Mouse (Mus musculus) stomach, embryonic 16.5 days (tissue): Measurements from ENCODE around the gene Tm6sf1. TPM values are rescaled to one million over a fixed set of nuclear protein-coding genes. Genes with fewer than 3 reads are reported as not detected.

Experiments used
- ATAC-seq: fragments of 200-750 bp; cut with Nextera tagmentation; 2 replicates; pipeline ENCODE4 v1.8.0; 2017; ENCODE audit warnings: moderate number of reproducible peaks, moderate TSS enrichment; ENCODE audit not compliant: insufficient read depth, low FRiP score
- H3K27ac ChIP-seq: fragments of 300-500 bp; sonication (generic); 2 replicates; pipeline ENCODE4 v1.5.1; 2014; ENCODE audit warnings: low read length
- H3K27me3 ChIP-seq: fragments of 300-500 bp; sonication (generic); 2 replicates; pipeline ENCODE4 v1.6.1; 2014; ENCODE audit warnings: low read length, control low read depth, mixed read lengths; ENCODE audit not compliant: control insufficient read depth, insufficient read depth
- H3K36me3 ChIP-seq: fragments of 300-500 bp; sonication (generic); 2 replicates; pipeline ENCODE4 v1.6.1; 2014; ENCODE audit warnings: low read length; ENCODE audit not compliant: control insufficient read depth, insufficient read depth
- H3K4me1 ChIP-seq: fragments of 300-500 bp; sonication (generic); 2 replicates; pipeline ENCODE4 v1.6.1; 2014; ENCODE audit warnings: low read length, control low read depth, mixed read lengths; ENCODE audit not compliant: control insufficient read depth, insufficient read depth
- H3K4me2 ChIP-seq: fragments of 300-500 bp; sonication (generic); 2 replicates; pipeline ENCODE4 v1.6.1; 2014; ENCODE audit warnings: low read depth, low read length, mixed read lengths
- H3K4me3 ChIP-seq: fragments of 300-500 bp; sonication (generic); replicated peaks from 2 replicates; pipeline ENCODE4 v1.5.1; 2014; ENCODE audit warnings: mild to moderate bottlenecking, low read length
- H3K9ac ChIP-seq: fragments of 300-500 bp; sonication (generic); 2 replicates; pipeline ENCODE4 v1.6.1; 2014; ENCODE audit warnings: low read length
- H3K9me3 ChIP-seq: fragments of 300-500 bp; sonication (generic); replicated peaks from 2 replicates; pipeline ENCODE4 v1.6.1; 2016; ENCODE audit warnings: low read length, control low read depth; ENCODE audit not compliant: control insufficient read depth
- WGBS: fragments of 180-500 bp; shearing (Covaris S2); extraction: QIAGEN DNeasy Blood & Tissue Kit; methylation state at CpG from one replicate; pipeline ENCODE4 v1.1.7; 2014; 5-methylcytosine and 5-hydroxymethylcytosine counted together
- polyA plus RNA-seq: library from polyadenylated mRNA; unstranded; fragments of >200 nt; fragmentation: Nextera tagmentation; extraction: Ambion mirVana; gene quantifications from 2 replicates; pipeline ENCODE4 v1.2.1, GENCODE M21; 2015

Tm6sf1 gene
- polyA plus RNA-seq, 1 experiment from 2014 or later = 15.2 TPM

DNA sequence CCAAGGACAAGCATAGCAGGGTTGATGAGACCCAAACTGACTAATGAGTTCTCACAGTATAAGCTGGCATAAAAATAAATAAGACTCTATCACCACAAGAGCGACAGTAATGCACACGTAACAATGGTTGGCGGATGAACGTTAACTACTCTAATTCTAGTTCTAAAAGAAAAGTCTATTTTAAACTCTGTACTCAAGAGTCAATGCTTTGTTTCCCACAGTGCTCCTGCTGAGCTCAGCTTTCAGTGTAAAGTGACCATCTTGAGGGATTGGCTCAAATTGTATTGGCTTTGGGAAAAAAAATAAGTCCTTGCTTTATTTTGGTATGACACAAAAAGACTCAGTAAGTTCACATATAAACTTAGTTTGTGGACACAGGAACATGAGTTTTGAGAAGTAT is 26.3 kb downstream of the Tm6sf1 start:
- Histone ChIP-seq H3K36me3 (0 out of 2 replicates have a peak, but pooled peaks cover 3% of the 10 kb centered on the region), H3K9ac (no peak overlapping the region), H3K4me1 (no peaks in the 10 kb centered on the region), H3K27ac (no peak overlapping the region), H3K9me3 (no peaks in the 10 kb centered on the region), H3K4me3 (no peak overlapping the region), H3K27me3 (no peaks in the 10 kb centered on the region), H3K4me2 (no peak overlapping the region)
- ATAC-seq = no peak
- WGBS = 88% methylated on average over 4 of the region's 4 CpGs

DNA sequence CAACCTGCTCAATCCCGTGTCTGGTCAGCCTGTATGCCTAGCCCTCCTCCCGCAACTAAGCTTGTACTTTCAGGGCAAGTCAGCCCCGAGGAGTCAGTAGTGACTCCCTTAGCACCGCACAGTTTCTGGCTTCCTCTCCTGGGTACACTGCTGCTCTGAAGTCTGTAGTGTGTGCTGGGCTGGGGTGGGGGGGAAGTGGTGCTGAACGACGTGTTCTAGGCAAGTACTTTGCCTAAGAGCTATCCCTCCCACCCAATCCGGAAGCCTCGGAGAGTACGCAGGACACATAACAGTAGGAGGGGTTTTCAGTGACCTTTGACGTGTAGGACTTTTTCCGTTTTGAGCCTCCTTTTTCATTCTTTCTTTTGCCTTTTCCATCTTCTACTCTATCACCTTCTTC is 40.6 kb downstream of the Tm6sf1 start:
- Histone ChIP-seq H3K36me3 (no peaks in the 10 kb centered on the region), H3K4me1 (no peaks in the 10 kb centered on the region; the same call in 1 of the 2 replicates), H3K27ac (no peak overlapping the region), H3K27me3 (no peaks in the 10 kb centered on the region), H3K9me3 (no peaks in the 10 kb centered on the region), H3K9ac (no peak overlapping the region), H3K4me2 (no peak overlapping the region), H3K4me3 (no peak overlapping the region)
- 61% methylated on average over 11 of the region's 11 CpGs for WGBS
- no peak for ATAC-seq

DNA sequence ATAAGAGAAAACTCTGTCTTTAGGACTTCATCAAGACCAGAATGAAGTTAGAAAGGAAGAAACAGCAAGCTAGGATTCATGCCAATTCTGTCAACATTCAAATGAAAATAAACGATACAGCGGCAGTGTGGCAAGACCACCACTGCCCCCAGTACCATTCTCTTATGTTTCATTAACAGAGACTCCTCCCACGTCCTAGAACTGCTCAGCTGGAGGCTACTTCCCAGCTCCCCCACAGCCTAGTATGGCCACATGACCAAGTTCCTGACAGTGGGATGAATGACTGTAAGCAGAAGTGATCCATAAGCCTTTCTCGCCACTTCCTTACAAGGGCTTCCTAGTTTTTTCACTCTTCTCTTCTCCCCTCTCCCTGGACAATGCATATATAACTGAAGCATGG is 45.3 kb downstream of the Tm6sf1 start:
- Histone ChIP-seq H3K9me3 (no peaks in the 10 kb centered on the region), H3K36me3 (no peaks in the 10 kb centered on the region), H3K27me3 (no peaks in the 10 kb centered on the region), H3K4me3 (no peak overlapping the region), H3K9ac (no peak overlapping the region), H3K27ac (no peak overlapping the region), H3K4me2 (no peak overlapping the region), H3K4me1 (no peaks in the 10 kb centered on the region; the same call in 1 of the 2 replicates)
- ATAC-seq = no peak
- WGBS = 48% methylated on average over 4 of the region's 4 CpGs

DNA sequence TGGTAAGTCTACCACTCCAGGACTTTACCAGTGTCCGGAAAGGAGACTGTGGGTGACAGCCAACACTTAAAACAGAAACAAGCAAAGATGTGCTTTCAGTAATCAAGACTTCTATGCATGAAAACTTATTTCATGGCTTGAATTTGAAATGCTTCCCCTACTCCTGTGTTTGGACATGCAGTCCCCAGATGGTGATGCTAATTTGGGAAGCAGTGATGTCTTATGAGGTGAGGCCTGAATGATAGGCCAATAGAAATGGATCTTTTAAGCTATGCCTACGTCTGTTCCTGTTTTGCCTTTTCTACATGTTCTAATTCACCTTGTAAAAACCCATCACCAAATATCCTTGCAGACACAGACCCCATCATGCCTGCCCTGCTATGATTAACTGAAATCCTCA is 46.1 kb downstream of the Tm6sf1 start:
- no peaks in the 10 kb centered on the region for H3K27me3 ChIP-seq
- WGBS = 90% methylated on average over 2 of the region's 2 CpGs
- H3K4me3 ChIP-seq = no peak overlapping the region
- ATAC-seq = no peak
- no peaks in the 10 kb centered on the region for H3K9me3 ChIP-seq
- no peak overlapping the region for H3K4me2 ChIP-seq
- no peaks in the 10 kb centered on the region; the same call in 1 of the 2 replicates for H3K4me1 ChIP-seq
- no peak overlapping the region for H3K27ac ChIP-seq
- H3K36me3 ChIP-seq = no peaks in the 10 kb centered on the region
- H3K9ac ChIP-seq = no peak overlapping the region

DNA sequence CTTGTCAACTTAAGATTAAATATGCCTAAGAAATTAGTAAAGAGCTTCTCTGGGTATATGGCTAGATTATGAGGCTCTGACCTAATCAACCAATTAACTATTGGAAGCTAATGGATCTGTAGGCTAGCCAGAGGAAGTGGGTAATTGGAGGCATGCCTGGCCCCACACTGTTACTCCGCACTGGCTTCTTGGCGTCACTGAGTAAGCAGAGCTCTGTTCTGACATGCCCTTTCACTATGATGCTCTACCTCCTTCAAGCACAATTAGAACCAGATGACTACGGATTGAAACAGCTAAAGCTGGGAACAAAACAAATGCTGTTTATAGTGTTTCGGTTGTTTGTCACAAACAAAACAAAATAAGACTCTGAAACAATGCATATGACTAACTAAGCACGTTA is 59.5 kb downstream of the Tm6sf1 start:
- no peaks in the 10 kb centered on the region for H3K27me3 ChIP-seq
- ATAC-seq = no peak
- H3K4me3 ChIP-seq = no peak overlapping the region
- H3K27ac ChIP-seq = no peak overlapping the region
- H3K9ac ChIP-seq = no peak overlapping the region
- no peaks in the 10 kb centered on the region for H3K9me3 ChIP-seq
- whole genome bisulfite sequencing = 66% methylated on average over 5 of the region's 5 CpGs
- H3K36me3 ChIP-seq = no peaks in the 10 kb centered on the region
- no peak overlapping the region for H3K4me2 ChIP-seq
- H3K4me1 ChIP-seq = no peaks in the 10 kb centered on the region

DNA sequence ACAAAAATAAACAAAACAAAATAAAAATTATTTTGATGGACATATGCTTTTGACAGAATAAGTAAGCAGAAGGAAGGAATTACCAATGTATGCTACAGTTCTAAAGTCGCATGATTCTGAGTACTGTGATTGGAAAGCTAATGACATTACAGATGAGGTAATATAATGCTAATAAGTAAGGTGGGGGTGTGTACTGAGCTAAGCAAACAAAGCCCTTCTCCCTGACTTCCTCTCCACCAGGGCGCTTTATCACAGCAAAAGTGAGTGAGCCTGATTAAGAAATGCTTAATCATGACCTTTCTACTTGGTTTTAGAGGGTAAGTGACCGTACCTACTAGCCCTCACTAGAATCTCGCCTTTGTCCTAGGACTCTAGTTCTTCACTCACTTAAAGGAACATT is 61.5 kb downstream of the Tm6sf1 start:
- no peak overlapping the region for H3K4me3 ChIP-seq
- 67% methylated on average over 4 of the region's 4 CpGs for WGBS
- H3K36me3 ChIP-seq = no peaks in the 10 kb centered on the region
- H3K4me2 ChIP-seq = no peak overlapping the region
- no peak overlapping the region for H3K9ac ChIP-seq
- no peaks in the 10 kb centered on the region for H3K27me3 ChIP-seq
- ATAC-seq = peak; percentile 74; the same call in 1 of the 2 replicates
- no peaks in the 10 kb centered on the region for H3K4me1 ChIP-seq
- no peaks in the 10 kb centered on the region for H3K9me3 ChIP-seq
- H3K27ac ChIP-seq = no peak overlapping the region

DNA sequence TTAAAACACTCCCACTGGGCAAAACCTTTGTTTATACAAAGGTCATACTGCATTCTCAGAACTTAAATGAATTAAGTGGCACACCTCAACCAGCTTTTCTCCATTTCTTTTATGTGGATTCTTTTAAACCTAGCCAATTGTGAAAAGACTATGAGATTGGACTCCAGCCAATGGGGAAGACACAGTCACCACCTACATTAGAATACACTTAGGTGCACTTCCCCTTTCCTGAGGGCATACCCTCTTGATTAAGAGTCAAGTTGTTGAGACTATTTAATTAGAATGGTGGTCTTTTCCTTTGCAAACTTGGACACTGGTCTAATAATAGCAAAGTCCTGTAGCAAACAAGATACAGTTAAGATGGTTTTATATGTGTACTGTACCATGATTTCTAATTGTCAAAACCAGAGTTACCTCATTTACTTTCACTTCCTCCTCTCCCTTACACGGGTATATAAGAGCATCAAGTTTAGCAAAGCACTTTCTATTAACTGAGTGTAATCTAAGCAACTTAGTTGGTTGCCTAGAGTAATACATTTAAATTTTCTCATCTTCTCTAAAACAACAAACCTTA is 62.7 kb downstream of the Tm6sf1 start:
- no peak for ATAC-seq
- Histone ChIP-seq H3K36me3 (no peaks in the 10 kb centered on the region), H3K27ac (no peak overlapping the region), H3K27me3 (no peaks in the 10 kb centered on the region), H3K4me1 (no peaks in the 10 kb centered on the region), H3K9me3 (no peaks in the 10 kb centered on the region), H3K4me3 (no peak overlapping the region), H3K4me2 (no peak overlapping the region), H3K9ac (no peak overlapping the region)
- WGBS = 43% methylated on average over 1 of the region's 1 CpGs

DNA sequence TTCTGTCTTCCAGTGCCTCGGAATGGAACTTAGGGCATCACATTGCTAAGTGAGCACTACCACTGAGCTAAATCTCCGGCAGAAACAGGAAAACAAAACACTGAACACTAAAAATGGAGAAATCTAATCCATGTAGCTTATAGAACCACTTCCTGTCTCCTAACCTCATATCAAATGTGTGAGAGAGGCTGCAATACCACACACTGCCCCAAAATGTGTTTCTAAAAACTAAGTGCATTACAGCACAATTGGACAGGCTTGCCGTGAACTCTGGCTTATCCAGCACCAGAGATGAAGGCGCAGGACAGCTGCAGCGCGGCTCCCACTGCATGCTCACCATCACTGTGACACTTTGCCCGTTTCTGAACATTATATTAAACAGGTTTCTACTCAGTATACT is 70.2 kb downstream of the Tm6sf1 start:
- H3K27ac ChIP-seq = no peak overlapping the region
- no peak overlapping the region for H3K9ac ChIP-seq
- WGBS = 71% methylated on average over 7 of the region's 7 CpGs
- no peak overlapping the region for H3K4me3 ChIP-seq
- no peak overlapping the region for H3K4me2 ChIP-seq
- H3K4me1 ChIP-seq = peaks cover 7% of the 10 kb centered on the region; the same call in 1 of the 2 replicates
- H3K9me3 ChIP-seq = no peaks in the 10 kb centered on the region
- H3K27me3 ChIP-seq = no peaks in the 10 kb centered on the region
- ATAC-seq = no peak
- H3K36me3 ChIP-seq = no peaks in the 10 kb centered on the region

DNA sequence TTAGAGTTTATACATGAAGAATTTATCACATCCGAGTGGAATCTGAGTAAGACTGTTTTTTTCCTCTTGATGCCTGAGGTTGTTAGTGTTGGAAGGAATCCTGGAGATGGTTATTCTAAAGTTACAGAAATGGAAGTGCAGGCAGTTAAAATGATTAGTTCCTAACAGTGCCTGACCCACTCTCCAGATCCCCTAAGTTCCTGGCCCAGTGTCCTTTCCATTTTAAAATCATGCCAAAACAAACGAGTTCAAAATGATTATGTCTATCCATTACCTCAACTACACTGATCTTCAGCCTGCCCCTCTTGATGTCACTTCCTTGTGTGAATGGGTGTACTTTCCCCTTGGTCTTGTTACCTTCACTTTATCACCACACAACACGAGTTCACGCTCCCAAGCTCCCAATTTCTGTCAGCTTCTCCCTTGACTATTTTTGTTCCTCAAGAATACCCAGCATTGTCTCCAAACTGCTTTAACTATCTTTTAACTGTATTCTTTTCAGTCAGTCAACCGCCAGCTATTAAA is 73.8 kb downstream of the Tm6sf1 start:
- no peak for ATAC-seq
- peak overlapping the region; percentile 87; the same call in 1 of the 2 replicates for H3K9ac ChIP-seq
- H3K4me1 ChIP-seq = peaks cover 7% of the 10 kb centered on the region; the same call in 1 of the 2 replicates
- WGBS = 32% methylated on average over 5 of the region's 5 CpGs
- H3K27me3 ChIP-seq = peaks cover 7% of the 10 kb centered on the region; the same call in 1 of the 2 replicates
- no peaks in the 10 kb centered on the region for H3K36me3 ChIP-seq
- peak overlapping the region; percentile 77 for H3K4me3 ChIP-seq
- no peak overlapping the region for H3K27ac ChIP-seq
- no peaks in the 10 kb centered on the region for H3K9me3 ChIP-seq
- peak overlapping the region; percentile 58 for H3K4me2 ChIP-seq
